Mouse (Mus musculus): ENCODE data around the gene Slc47a1. TPM values are rescaled to one million over a fixed set of nuclear protein-coding genes. Genes with fewer than 3 reads are reported as not detected.

Slc47a1 gene
- polyA plus RNA-seq, 1 experiment = not detected

DNA sequence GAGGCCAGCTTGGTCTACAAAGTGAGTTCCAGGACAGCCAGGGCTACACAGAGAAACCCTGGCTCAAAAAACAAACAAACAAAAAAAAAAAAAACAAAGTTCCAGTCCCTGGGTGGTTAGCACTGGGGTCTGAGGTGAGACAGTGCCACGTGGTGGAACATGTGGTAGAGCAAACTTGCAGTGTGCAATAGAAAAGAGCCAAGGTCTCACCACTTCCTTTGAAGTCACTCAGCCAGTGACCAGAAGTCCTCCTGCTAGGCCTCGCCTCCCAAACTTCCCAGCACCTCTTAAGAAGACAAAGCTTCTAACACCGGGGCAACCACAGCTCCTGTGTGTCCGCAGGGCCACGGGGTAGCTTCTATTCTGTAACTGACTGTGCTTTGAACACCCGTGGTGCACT is 9.1 kb upstream of the Slc47a1 start:
- Histone ChIP-seq H3K4me1 (ENCODE audit: control insufficient read depth, insufficient read depth, low read length) (no peaks in the 10 kb centered on the region), H3K9ac (ENCODE audit: low read depth, poor library complexity, severe bottlenecking) (no peak overlapping the region), H3K9me3 (replicated peaks; ENCODE audit: control insufficient read depth, insufficient read depth, low read length, poor library complexity, severe bottlenecking) (peaks cover 14% of the 10 kb centered on the region), H3K4me3 (ENCODE audit: low read depth, low read length) (no peak overlapping the region), H3K27ac (ENCODE audit: insufficient read depth, low read length) (no peak overlapping the region), H3K27me3 (ENCODE audit: control insufficient read depth, insufficient read depth, low read length, poor library complexity, severe bottlenecking) (no peaks in the 10 kb centered on the region), H3K36me3 (ENCODE audit: control insufficient read depth, insufficient read depth, low read length, poor library complexity, severe bottlenecking) (no peaks in the 10 kb centered on the region)
- no peak for TF ChIP-seq EP300 (IDR thresholded peaks at IDR 0.05; ENCODE audit: insufficient read depth, low read depth, low read length)
- no peak for TF ChIP-seq CTCF (IDR thresholded peaks at IDR 0.05; ENCODE audit: low read depth, low read length)
- TF ChIP-seq POLR2A (IDR thresholded peaks at IDR 0.05; ENCODE audit: insufficient read depth, low read length) = no peak

DNA sequence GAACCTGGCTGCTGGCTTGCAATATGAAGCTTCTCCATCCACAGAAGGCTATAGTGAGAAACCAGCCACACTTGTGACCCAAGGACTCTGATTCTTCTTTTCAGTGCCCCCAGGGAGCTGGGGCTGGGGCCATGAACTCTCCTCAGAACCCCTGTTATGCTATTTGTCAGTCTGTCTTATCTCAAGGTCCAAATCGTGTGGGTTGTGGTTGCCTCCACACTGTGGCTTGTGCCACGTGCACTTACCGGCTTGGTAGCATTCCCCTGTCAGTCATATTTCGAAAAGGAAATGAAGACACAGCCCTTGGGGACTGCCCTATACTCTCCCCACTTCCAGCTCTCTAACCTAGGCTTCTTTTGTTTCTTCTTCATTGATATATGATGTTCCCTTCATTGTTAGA is 7.6 kb upstream of the Slc47a1 start:
- Histone ChIP-seq H3K4me3 (ENCODE audit: low read depth, low read length) (no peak overlapping the region), H3K9me3 (replicated peaks; ENCODE audit: control insufficient read depth, insufficient read depth, low read length, poor library complexity, severe bottlenecking) (peaks cover 4% of the 10 kb centered on the region), H3K9ac (ENCODE audit: low read depth, poor library complexity, severe bottlenecking) (no peak overlapping the region), H3K4me1 (ENCODE audit: control insufficient read depth, insufficient read depth, low read length) (no peaks in the 10 kb centered on the region), H3K36me3 (ENCODE audit: control insufficient read depth, insufficient read depth, low read length, poor library complexity, severe bottlenecking) (no peaks in the 10 kb centered on the region), H3K27me3 (ENCODE audit: control insufficient read depth, insufficient read depth, low read length, poor library complexity, severe bottlenecking) (no peaks in the 10 kb centered on the region), H3K27ac (ENCODE audit: insufficient read depth, low read length) (no peak overlapping the region)
- TF ChIP-seq CTCF (IDR thresholded peaks at IDR 0.05; ENCODE audit: low read depth, low read length) (no peak), EP300 (IDR thresholded peaks at IDR 0.05; ENCODE audit: insufficient read depth, low read depth, low read length) (no peak), POLR2A (IDR thresholded peaks at IDR 0.05; ENCODE audit: insufficient read depth, low read length) (no peak)

DNA sequence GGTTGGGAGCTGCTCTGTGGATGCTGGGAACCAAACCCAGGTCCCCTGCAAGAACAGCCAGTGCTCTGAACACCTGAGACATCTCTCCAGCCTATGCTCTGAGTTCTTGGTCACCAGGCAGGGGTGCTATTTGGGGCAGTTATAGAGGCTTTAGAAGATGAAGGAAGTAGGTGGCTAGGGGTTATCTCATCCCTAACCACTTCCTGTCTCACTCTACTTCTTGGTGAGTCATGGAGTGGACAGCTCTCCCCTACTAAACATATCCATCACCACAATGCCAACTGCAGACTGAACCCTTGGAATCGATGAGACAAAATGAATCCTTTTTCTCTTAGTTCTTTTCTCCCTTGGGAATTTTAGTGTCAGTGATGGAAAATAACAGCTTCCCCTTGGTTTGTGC is 3.1 kb upstream of the Slc47a1 start:
- Histone ChIP-seq H3K4me1 (ENCODE audit: control insufficient read depth, insufficient read depth, low read length) (no peaks in the 10 kb centered on the region), H3K27ac (ENCODE audit: insufficient read depth, low read length) (no peak overlapping the region), H3K9ac (ENCODE audit: low read depth, poor library complexity, severe bottlenecking) (no peak overlapping the region), H3K4me3 (ENCODE audit: low read depth, low read length) (no peak overlapping the region), H3K9me3 (replicated peaks; ENCODE audit: control insufficient read depth, insufficient read depth, low read length, poor library complexity, severe bottlenecking) (no peaks in the 10 kb centered on the region), H3K36me3 (ENCODE audit: control insufficient read depth, insufficient read depth, low read length, poor library complexity, severe bottlenecking) (no peaks in the 10 kb centered on the region), H3K27me3 (ENCODE audit: control insufficient read depth, insufficient read depth, low read length, poor library complexity, severe bottlenecking) (no peaks in the 10 kb centered on the region; the same call in 1 of the 2 replicates)
- no peak for TF ChIP-seq EP300 (IDR thresholded peaks at IDR 0.05; ENCODE audit: insufficient read depth, low read depth, low read length)
- no peak for TF ChIP-seq POLR2A (IDR thresholded peaks at IDR 0.05; ENCODE audit: insufficient read depth, low read length)
- no peak for TF ChIP-seq CTCF (IDR thresholded peaks at IDR 0.05; ENCODE audit: low read depth, low read length)

DNA sequence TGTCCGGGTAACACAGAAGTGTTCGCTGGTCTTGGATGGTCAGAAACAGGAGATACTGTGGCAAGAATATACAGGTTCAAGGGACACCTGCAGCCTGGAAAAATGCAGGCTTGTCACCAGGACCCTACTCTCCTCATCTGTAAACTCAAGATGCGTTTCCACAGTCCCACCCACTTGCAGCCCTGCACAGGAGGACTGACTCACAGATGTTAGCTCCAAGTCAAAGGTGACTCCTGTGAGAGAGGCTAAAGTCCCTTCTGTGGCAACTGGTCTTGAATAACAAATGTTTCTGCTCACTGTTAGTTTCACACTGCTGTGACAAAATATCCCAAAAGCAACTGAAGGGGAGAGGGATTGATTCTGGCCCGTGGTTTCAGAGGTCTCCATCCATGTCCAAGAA is 506 bp upstream of the Slc47a1 start:
- Histone ChIP-seq H3K4me1 (ENCODE audit: control insufficient read depth, insufficient read depth, low read length) (no peaks in the 10 kb centered on the region), H3K27me3 (ENCODE audit: control insufficient read depth, insufficient read depth, low read length, poor library complexity, severe bottlenecking) (peaks cover 1% of the 10 kb centered on the region), H3K9ac (ENCODE audit: low read depth, poor library complexity, severe bottlenecking) (no peak overlapping the region), H3K9me3 (replicated peaks; ENCODE audit: control insufficient read depth, insufficient read depth, low read length, poor library complexity, severe bottlenecking) (no peaks in the 10 kb centered on the region), H3K4me3 (ENCODE audit: low read depth, low read length) (no peak overlapping the region), H3K27ac (ENCODE audit: insufficient read depth, low read length) (no peak overlapping the region), H3K36me3 (ENCODE audit: control insufficient read depth, insufficient read depth, low read length, poor library complexity, severe bottlenecking) (no peaks in the 10 kb centered on the region)
- no peak for TF ChIP-seq EP300 (IDR thresholded peaks at IDR 0.05; ENCODE audit: insufficient read depth, low read depth, low read length)
- no peak for TF ChIP-seq POLR2A (IDR thresholded peaks at IDR 0.05; ENCODE audit: insufficient read depth, low read length)
- TF ChIP-seq CTCF (IDR thresholded peaks at IDR 0.05; ENCODE audit: low read depth, low read length) = no peak

DNA sequence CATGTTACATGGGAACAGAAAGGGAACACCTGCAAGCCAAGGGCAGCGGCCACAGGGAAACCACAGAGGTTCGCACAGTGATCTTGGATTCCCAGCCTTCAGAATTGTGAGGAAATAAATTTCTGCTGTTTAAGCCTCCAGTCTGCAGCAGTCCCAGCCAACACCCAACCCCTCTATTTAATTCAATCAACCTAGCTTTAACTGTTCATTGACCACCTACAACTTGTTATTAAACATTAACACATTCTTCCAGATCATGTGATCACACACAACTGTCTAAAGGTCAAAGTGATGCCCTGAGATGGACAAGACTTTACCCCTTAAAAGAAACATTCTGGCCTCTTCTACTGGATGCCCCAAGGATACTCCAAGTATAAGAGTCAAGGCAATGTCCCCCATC is 9.5 kb downstream of the Slc47a1 start:
- no peak overlapping the region for H3K4me3 ChIP-seq (ENCODE audit: low read depth, low read length)
- H3K27me3 ChIP-seq (ENCODE audit: control insufficient read depth, insufficient read depth, low read length, poor library complexity, severe bottlenecking) = no peaks in the 10 kb centered on the region; the same call in 1 of the 2 replicates
- H3K27ac ChIP-seq (ENCODE audit: insufficient read depth, low read length) = no peak overlapping the region
- no peaks in the 10 kb centered on the region for H3K9me3 ChIP-seq (replicated peaks; ENCODE audit: control insufficient read depth, insufficient read depth, low read length, poor library complexity, severe bottlenecking)
- TF ChIP-seq POLR2A (IDR thresholded peaks at IDR 0.05; ENCODE audit: insufficient read depth, low read length) = no peak
- no peak for TF ChIP-seq EP300 (IDR thresholded peaks at IDR 0.05; ENCODE audit: insufficient read depth, low read depth, low read length)
- no peak for TF ChIP-seq CTCF (IDR thresholded peaks at IDR 0.05; ENCODE audit: low read depth, low read length)
- no peaks in the 10 kb centered on the region for H3K36me3 ChIP-seq (ENCODE audit: control insufficient read depth, insufficient read depth, low read length, poor library complexity, severe bottlenecking)
- H3K9ac ChIP-seq (ENCODE audit: low read depth, poor library complexity, severe bottlenecking) = no peak overlapping the region
- peaks cover 2% of the 10 kb centered on the region for H3K4me1 ChIP-seq (ENCODE audit: control insufficient read depth, insufficient read depth, low read length)

DNA sequence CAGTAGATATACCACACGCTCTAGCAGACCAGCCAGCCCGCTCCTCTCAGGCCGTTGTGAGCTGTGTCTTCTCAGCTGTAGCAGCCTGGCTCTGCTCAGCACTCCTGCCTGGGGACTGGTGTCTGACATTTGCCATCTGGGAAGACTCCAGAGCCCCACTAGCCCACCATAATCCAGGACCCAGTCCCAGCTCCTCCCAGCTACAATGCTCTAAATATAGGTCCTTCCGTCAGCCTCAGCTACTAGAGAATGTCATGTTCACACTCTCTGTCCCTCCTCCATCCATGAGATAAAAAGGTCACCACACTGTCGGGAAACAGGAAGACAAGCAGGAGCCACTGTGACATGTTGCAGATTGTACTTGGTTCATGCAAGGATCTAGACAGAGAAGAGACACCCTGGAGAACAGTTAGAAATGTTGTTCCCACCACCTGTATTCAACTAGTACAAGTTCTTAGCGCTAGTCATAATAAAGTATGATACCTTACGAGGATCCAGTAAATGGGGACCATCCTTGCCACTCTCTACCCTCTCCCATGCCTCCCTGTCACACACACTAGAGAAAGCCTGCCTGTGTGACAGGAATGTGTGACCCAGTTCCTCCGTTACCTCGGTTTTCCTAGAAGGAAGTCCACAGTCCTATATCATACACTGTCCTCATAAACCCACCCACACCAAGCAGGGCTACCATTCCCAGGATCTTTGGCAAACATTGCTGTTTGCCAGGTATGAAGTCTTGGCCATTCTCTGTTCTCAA is 11.4 kb downstream of the Slc47a1 start:
- no peaks in the 10 kb centered on the region; the same call in 1 of the 2 replicates for H3K27me3 ChIP-seq (ENCODE audit: control insufficient read depth, insufficient read depth, low read length, poor library complexity, severe bottlenecking)
- no peak for TF ChIP-seq CTCF (IDR thresholded peaks at IDR 0.05; ENCODE audit: low read depth, low read length)
- no peak for TF ChIP-seq POLR2A (IDR thresholded peaks at IDR 0.05; ENCODE audit: insufficient read depth, low read length)
- TF ChIP-seq EP300 (IDR thresholded peaks at IDR 0.05; ENCODE audit: insufficient read depth, low read depth, low read length) = no peak
- peaks cover 3% of the 10 kb centered on the region for H3K4me1 ChIP-seq (ENCODE audit: control insufficient read depth, insufficient read depth, low read length)
- H3K27ac ChIP-seq (ENCODE audit: insufficient read depth, low read length) = no peak overlapping the region
- H3K9me3 ChIP-seq (replicated peaks; ENCODE audit: control insufficient read depth, insufficient read depth, low read length, poor library complexity, severe bottlenecking) = no peaks in the 10 kb centered on the region
- no peak overlapping the region for H3K9ac ChIP-seq (ENCODE audit: low read depth, poor library complexity, severe bottlenecking)
- H3K36me3 ChIP-seq (ENCODE audit: control insufficient read depth, insufficient read depth, low read length, poor library complexity, severe bottlenecking) = no peaks in the 10 kb centered on the region
- no peak overlapping the region for H3K4me3 ChIP-seq (ENCODE audit: low read depth, low read length)
